Comparison of ENCODE assay signal across 16 mouse cellular contexts in genomic region chr6:54708646-54709045, GRCm38 (mm10). TPM values are rescaled to one million over a fixed set of nuclear protein-coding genes. Genes with fewer than 3 reads are reported as not detected.
DNase-seq lines count a peak whose midpoint lies in the region.
"Had no signal": no experiment of that assay in that cellular context is flagged by ENCODE, and none has a peak within 500 bp of the region (broad histone marks: within the 10 kb centered on the region; RNA-seq: fewer than 3 reads in every experiment).

No protein-coding gene starts in this region.

- intact Hi-C loops in heart, postnatal 25 days (cut with DNase I), result loop anchor here (5.0 kb wide), 3 partner anchors 99 to 459 kb away; partner anchors contain the start of gene Ggct

- peak; percentile 50 for DNase-seq in heart, adult 11 months
- DNase-seq in heart, postnatal 25 days (ENCODE audit: low spot score), result no peak
- DNase-seq in ES-CJ7 (ENCODE audit: low read depth, low spot score) (peak; percentile 90), ZHBTc4 (ENCODE audit: low read depth, low spot score) (peak; percentile 77)
- DNase-seq in frontal cortex, postnatal 36 days (ENCODE audit: low spot score in 2 of 2), result no peak
- no peak for DNase-seq in cerebellum, adult 11-12 months
- no peak for DNase-seq in thymus, adult 18-20 months
- DNase-seq: adrenal gland, adult 2 months; adrenal gland, postnatal 10 days; adrenal gland, postnatal 25 days; cerebellum, adult 18-20 months; cerebellum, adult 8-10 months; cerebellum, adult 9-11 months; cerebellum, postnatal 14 days; cerebellum, postnatal 36 days; embryo, embryonic 11 days had no signal

RNA-seq across cellular contexts. Expression of gene Mturn, which starts 27.2 kb away (rescaled TPM):
- total RNA-seq in heart, postnatal 25 days (2021), result 10 to 100 TPM; 14.5 to 16.1 TPM

Comparison
In these comparisons a context has a peak if more than half of its experiments do, and no peak if none do; other contexts are left out.
1. DNase-seq: peak in heart, adult 11 months (single experiment), ES-CJ7 (single experiment) and ZHBTc4 (single experiment); none in heart, postnatal 25 days (single experiment), frontal cortex, postnatal 36 days (0 of 2), cerebellum, adult 11-12 months (single experiment) and thymus, adult 18-20 months (0 of 2).